Mouse (Mus musculus): ENCODE results near the gene Vapb.

Gene Vapb

DNA sequence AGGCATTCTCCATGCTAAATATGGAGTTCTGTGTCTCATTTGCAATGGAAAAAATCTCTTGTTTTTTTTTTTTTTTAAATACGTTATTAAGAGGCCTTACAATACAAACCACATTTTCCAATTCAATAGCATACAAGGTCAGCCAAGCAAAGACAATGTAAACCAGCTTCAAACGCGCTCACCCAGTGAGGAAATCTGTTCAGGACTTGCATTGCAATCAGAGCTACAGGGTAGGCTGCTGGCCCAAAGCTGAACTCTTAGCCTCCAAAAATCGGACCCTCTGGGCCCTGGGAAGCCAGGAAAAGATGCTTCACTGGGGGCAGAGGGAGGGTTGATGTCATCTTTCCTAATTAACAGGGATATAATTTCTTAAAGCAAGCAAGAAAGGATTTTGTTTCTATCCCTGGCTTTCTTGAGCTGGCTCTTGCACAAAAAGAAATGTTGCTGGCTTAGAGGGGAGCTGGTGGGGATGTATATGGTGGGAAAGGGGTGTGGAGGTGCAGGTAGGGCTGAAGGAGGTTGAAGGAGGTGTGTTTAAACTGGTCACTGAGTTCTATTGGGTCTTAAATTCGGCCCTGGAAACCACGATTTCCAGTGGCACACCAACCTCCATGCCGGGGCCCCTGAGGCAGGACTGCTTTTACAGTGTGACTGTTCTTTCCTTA is 95.6 kb downstream of the Vapb start:
- no peak for DNase-seq (ENCODE audit: low read depth, low spot score)

Measured in 3T3-L1 (cell line).